Mouse (Mus musculus) hindbrain, embryonic 14.5 days (tissue): ENCODE measurements at regions not wholly inside any gene's neighbourhood (a gene's known extent, or its start where the extent isn't known, plus 50 kb on each side); places are given as distances from the start of the nearest gene placed in this dataset.

ENCODE experiments used
- ATAC-seq: fragments of 200-750 bp; cut with Nextera tagmentation; 2 replicates; pipeline ENCODE4 v1.8.0; 2017; ENCODE audit warnings: moderate number of reproducible peaks, mild to moderate bottlenecking, moderate TSS enrichment, moderate library complexity; ENCODE audit not compliant: low FRiP score
- DNase-seq: peaks from one replicate; pipeline ENCODE4 v3.0.0-alpha.2; 2015; ENCODE audit warnings: low spot score
- H3K27ac ChIP-seq: fragments of 300-500 bp; sonication (generic); 2 replicates; pipeline ENCODE4 v1.5.1; 2014; ENCODE audit warnings: mild to moderate bottlenecking, moderate library complexity
- H3K27me3 ChIP-seq: fragments of 300-500 bp; sonication (generic); 2 replicates; pipeline ENCODE4 v1.6.1; 2014; ENCODE audit warnings: mild to moderate bottlenecking, low read length, mixed read lengths; ENCODE audit not compliant: control insufficient read depth, insufficient read depth
- H3K36me3 ChIP-seq: fragments of 300-500 bp; sonication (generic); replicated peaks from 2 replicates; pipeline ENCODE4 v1.6.1; 2014; ENCODE audit not compliant: control insufficient read depth, insufficient read depth
- H3K4me1 ChIP-seq: fragments of 300-500 bp; sonication (generic); replicated peaks from 2 replicates; pipeline ENCODE4 v1.6.1; 2014; ENCODE audit warnings: antibody characterized with exemption, low read length, mixed read lengths; ENCODE audit not compliant: control insufficient read depth, insufficient read depth
- H3K4me2 ChIP-seq: fragments of 300-500 bp; sonication (generic); replicated peaks from 2 replicates; pipeline ENCODE4 v1.6.1; 2014; ENCODE audit warnings: mild to moderate bottlenecking, moderate library complexity
- H3K4me3 ChIP-seq: fragments of 300-500 bp; sonication (generic); replicated peaks from 2 replicates; pipeline ENCODE4 v1.5.1; 2014; ENCODE audit warnings: mild to moderate bottlenecking, low read length
- H3K9ac ChIP-seq: fragments of 300-500 bp; sonication (generic); 2 replicates; pipeline ENCODE4 v1.6.1; 2014
- H3K9me3 ChIP-seq: fragments of 300-500 bp; sonication (generic); 2 replicates; pipeline ENCODE4 v1.6.1; 2016; ENCODE audit warnings: low read length; ENCODE audit not compliant: control insufficient read depth
- WGBS: fragments of 180-500 bp; shearing (Covaris S2); extraction: QIAGEN DNeasy Blood & Tissue Kit; methylation state at CpG from one replicate; pipeline ENCODE4 v1.1.7; 2014; 5-methylcytosine and 5-hydroxymethylcytosine counted together

DNA sequence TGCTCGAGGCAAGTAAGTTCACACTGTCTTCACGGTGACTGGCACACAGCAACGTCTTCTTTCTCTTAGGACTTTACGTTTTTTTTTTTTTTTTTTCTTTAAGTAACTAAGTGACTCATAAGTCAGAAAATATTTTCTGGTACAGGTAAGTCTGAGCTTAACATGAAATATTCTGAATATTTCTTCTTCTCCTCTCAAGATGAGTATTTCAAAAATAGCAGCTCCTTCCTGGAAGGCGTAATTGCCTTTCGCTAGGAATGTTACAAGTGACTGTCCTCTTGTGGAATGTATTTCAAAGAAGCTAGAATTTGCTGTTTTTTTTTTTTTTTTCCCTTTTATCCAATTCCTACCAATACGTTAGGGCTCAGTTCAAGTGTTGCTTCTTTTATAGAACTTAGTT lies 124.8 kb downstream of the Klf5 start:
- Histone ChIP-seq H3K27ac (no peak overlapping the region), H3K4me1 (no peaks in the 10 kb centered on the region), H3K27me3 (no peaks in the 10 kb centered on the region), H3K9ac (no peak overlapping the region), H3K9me3 (no peaks in the 10 kb centered on the region), H3K4me3 (no peak overlapping the region), H3K36me3 (no peaks in the 10 kb centered on the region), H3K4me2 (no peak overlapping the region)
- DNase-seq (no peak), ATAC-seq (no peak)
- 92% methylated on average over 7 of the region's 7 CpGs for WGBS

DNA sequence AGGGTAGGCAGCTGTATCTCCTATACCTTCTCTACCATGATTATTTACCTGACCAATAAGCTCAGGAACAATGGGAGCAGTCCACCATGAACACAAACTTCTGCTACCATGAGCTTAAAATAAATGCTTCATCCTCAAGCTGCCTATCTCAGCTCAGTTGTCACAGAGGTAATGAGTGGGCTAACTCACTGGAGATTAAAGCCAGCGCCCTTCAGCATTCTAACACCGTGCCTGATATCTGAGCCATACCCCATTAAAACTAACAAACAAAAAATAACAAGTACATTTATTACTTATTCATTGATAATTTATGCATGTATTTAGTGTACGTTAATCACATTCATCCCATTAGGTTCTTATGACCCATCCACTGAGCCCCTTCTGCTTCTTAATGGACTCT lies 128.6 kb downstream of the Klf5 start:
- ATAC-seq (no peak), DNase-seq (no peak)
- H3K27me3 ChIP-seq, result no peaks in the 10 kb centered on the region
- no peaks in the 10 kb centered on the region for H3K36me3 ChIP-seq
- H3K27ac ChIP-seq, result no peak overlapping the region
- H3K9ac ChIP-seq, result no peak overlapping the region
- H3K4me3 ChIP-seq, result no peak overlapping the region
- no peak overlapping the region for H3K4me2 ChIP-seq
- 92% methylated on average over 3 of the region's 3 CpGs for WGBS
- H3K9me3 ChIP-seq, result no peaks in the 10 kb centered on the region
- no peaks in the 10 kb centered on the region for H3K4me1 ChIP-seq

DNA sequence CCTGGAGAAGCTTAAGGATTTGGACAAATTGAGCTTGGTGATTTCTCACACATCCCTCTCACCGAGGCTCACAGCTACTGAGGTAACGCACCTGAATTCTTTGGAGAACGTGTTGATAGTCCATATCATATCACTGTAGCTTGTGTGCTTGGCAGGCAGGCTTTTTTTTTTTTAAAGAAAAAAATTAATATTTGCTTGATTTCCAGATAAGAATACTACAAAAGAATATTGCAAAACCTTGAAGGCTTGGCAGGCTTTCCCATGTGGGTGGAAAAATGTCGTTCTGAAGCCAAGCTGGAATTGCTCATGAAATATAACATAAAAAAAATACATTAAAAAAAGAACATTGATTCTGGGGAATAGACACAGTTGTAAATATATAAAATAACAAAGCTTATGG lies 131.8 kb downstream of the Klf5 start:
- 91% methylated on average over 4 of the region's 4 CpGs for WGBS
- no peak for DNase-seq
- ATAC-seq, result no peak
- Histone ChIP-seq H3K4me1 (no peaks in the 10 kb centered on the region), H3K9ac (no peak overlapping the region), H3K9me3 (no peaks in the 10 kb centered on the region), H3K4me3 (no peak overlapping the region), H3K4me2 (no peak overlapping the region), H3K27me3 (no peaks in the 10 kb centered on the region), H3K36me3 (no peaks in the 10 kb centered on the region), H3K27ac (no peak overlapping the region)

DNA sequence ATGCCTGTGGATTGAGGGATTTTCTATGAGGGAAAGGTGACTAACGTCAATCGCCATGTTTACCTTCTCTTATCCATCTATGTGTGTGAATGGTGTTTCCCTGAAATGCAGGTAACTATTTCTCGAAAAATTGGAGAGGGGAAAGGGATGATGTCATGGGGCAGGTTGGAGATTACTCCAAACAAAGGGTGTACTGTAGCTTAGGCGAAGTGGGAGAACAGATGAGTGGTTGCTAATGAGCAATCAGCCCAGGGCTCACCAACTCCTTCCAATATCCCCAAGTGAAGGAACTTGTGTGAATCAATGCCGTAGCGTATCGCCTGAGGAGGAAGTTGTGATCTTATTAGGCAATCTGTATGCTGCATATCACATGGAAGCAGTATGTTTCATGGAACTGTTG lies 133.2 kb downstream of the Klf5 start:
- DNase-seq, result no peak
- Histone ChIP-seq H3K9me3 (no peaks in the 10 kb centered on the region), H3K4me1 (no peaks in the 10 kb centered on the region), H3K36me3 (no peaks in the 10 kb centered on the region), H3K27me3 (no peaks in the 10 kb centered on the region), H3K4me3 (no peak overlapping the region), H3K9ac (no peak overlapping the region), H3K27ac (no peak overlapping the region), H3K4me2 (no peak overlapping the region)
- 93% methylated on average over 7 of the region's 7 CpGs for WGBS
- ATAC-seq, result no peak

DNA sequence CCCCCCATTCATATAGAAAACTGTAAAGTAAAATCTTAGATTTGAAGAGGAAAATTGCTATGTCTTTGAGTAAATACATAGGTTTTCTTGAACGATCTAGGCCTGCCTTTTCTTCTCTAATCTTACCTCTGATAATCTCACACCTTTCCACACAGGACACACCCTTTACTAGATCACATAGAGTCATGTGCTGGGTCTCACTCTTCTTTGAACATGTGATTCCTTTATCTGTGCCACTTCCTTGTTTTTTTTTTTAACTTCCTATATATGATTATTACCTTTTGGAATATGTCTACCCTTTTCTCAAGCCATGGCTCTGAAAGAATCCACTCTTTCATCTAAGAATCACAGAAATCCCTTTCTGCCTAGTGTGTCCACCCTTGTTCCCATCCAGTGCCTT lies 136.2 kb downstream of the Klf5 start:
- Histone ChIP-seq H3K4me2 (no peak overlapping the region), H3K9ac (no peak overlapping the region), H3K27ac (no peak overlapping the region), H3K36me3 (no peaks in the 10 kb centered on the region), H3K9me3 (no peaks in the 10 kb centered on the region), H3K4me3 (no peak overlapping the region), H3K4me1 (no peaks in the 10 kb centered on the region), H3K27me3 (no peaks in the 10 kb centered on the region)
- no peak for DNase-seq
- ATAC-seq, result no peak
- WGBS, result 92% methylated on average over 1 of the region's 1 CpGs

DNA sequence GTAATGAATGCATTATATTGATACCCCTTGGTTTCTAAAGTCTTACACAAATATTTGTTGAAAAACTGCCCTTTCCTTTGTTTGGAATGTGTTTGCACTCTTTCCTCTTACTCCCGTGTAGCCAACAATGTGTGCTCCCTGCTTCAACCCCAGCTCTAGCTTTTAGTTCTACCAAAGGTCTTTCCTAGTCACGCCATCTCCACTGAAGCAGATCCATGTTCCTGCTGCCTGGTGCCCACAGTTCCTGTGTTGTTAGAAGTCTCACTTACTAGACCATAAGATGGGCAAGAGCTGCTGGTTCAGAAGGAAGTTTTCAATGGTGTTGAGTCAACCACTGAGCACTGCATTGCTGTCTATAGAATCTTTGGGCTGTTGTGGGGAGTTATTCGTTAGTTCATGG lies 137.0 kb downstream of the Klf5 start:
- H3K4me3 ChIP-seq, result no peak overlapping the region
- no peaks in the 10 kb centered on the region for H3K4me1 ChIP-seq
- H3K27ac ChIP-seq, result no peak overlapping the region
- ATAC-seq, result no peak
- DNase-seq, result no peak
- no peak overlapping the region for H3K4me2 ChIP-seq
- H3K9me3 ChIP-seq, result no peaks in the 10 kb centered on the region
- WGBS, result 84% methylated on average over 3 of the region's 3 CpGs
- no peak overlapping the region for H3K9ac ChIP-seq
- no peaks in the 10 kb centered on the region for H3K27me3 ChIP-seq
- H3K36me3 ChIP-seq, result no peaks in the 10 kb centered on the region

DNA sequence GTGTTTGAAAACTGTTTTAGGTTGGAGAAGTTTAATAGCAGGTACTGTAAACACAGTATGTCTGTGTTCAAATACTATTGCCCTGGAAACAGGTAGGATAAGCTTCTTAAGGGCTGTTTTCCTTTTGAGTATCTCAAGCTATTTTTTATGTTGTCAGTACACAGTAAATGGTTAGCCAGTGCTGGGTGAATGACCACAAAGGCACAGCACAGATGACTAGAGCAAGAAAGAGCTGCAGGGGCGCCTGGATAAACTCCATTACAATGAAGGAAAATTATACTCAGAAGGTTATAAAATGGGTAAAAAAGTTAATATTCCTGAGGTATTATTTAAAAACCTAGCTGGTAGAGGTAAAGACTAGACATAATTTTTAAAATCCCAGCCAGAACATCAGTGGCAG lies 137.6 kb downstream of the Klf5 start:
- H3K9me3 ChIP-seq, result no peaks in the 10 kb centered on the region
- ATAC-seq, result no peak
- no peaks in the 10 kb centered on the region for H3K36me3 ChIP-seq
- no peak overlapping the region for H3K4me3 ChIP-seq
- WGBS, result 78% methylated on average over 1 of the region's 1 CpGs
- no peak for DNase-seq
- no peaks in the 10 kb centered on the region for H3K4me1 ChIP-seq
- no peak overlapping the region for H3K27ac ChIP-seq
- no peak overlapping the region for H3K9ac ChIP-seq
- H3K4me2 ChIP-seq, result no peak overlapping the region
- no peaks in the 10 kb centered on the region for H3K27me3 ChIP-seq

DNA sequence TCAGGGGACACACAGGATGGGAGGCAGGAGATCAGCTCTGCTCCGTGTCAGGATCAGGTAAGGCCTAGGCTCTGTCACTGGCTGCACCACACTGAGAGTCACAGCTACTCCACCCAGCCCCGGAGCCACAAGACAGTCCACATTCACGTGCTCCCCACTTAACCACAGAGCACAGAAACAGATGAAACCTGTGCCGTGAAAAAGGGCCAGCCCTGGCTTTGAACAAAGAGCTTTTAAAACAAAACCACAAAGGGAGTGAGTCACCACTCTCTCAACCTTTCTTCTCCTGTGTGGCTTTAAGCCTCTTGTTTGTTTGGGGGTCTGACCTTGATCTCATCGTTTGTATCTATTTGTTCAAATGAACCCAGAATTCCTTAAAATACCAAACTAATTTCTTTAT lies 150.6 kb downstream of the Klf5 start:
- 63% methylated on average over 5 of the region's 5 CpGs for WGBS
- no peak for ATAC-seq
- H3K4me3 ChIP-seq, result no peak overlapping the region
- no peaks in the 10 kb centered on the region for H3K36me3 ChIP-seq
- H3K9me3 ChIP-seq, result no peaks in the 10 kb centered on the region
- H3K4me2 ChIP-seq, result no peak overlapping the region
- H3K27me3 ChIP-seq, result no peaks in the 10 kb centered on the region
- H3K27ac ChIP-seq, result no peak overlapping the region
- DNase-seq, result no peak
- no peaks in the 10 kb centered on the region for H3K4me1 ChIP-seq
- H3K9ac ChIP-seq, result no peak overlapping the region

DNA sequence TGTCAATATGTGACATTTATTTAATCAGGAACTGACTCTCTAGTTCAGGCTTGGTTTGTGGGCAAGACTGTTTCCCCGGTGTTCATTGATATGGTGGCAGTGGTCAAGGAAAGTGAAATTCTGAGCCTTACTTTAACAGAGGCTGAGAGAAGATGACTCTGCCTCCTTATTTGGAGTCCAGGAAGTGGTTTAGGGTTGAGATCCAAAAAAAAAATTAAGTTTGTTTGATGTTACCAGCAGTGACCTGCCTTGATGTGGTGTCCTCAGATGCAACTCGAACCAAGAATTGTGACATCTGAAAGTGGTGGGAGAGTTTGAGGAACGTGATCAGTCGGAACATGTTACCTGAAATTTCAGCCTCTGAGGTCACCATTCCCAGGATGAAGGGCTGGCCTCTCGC lies 151.4 kb downstream of the Klf5 start:
- DNase-seq (no peak), ATAC-seq (no peak)
- no peaks in the 10 kb centered on the region for H3K36me3 ChIP-seq
- H3K4me1 ChIP-seq, result no peaks in the 10 kb centered on the region
- 95% methylated on average over 5 of the region's 5 CpGs for WGBS
- no peak overlapping the region for H3K9ac ChIP-seq
- no peak overlapping the region for H3K4me3 ChIP-seq
- no peak overlapping the region for H3K4me2 ChIP-seq
- H3K27me3 ChIP-seq, result no peaks in the 10 kb centered on the region
- H3K9me3 ChIP-seq, result no peaks in the 10 kb centered on the region
- H3K27ac ChIP-seq, result no peak overlapping the region

DNA sequence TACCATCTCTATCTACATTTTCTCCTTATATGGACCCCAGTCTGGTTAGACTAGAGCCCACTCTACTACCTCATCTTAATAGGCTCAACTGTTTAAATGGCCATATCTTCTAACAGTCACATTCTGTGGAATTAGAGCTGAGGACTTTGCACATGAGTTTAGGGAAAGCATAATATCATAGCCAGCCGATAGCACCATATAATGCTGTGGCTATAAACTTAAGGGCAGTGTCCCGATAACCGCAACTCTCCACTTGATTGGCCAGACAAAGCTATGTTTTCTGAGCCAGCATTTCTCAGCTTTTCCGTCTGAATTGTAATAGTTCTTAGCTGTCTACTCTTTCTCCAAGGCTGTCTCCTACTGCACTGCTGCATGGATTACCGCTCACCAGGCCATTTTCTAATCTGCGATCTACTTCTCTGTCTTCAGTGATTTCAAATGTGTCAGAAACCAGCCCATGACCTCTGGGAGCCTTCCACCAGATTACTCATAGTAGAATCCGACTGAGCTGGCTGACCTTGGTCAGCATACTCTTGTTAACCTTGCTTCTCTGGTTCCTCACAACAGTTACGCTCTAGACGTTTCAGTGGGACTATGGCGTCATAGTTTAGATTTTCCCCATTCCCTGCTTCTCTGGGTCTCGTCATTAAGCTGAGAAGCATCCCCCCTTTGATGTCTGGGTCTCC lies 152.8 kb downstream of the Klf5 start:
- H3K9me3 ChIP-seq, result no peaks in the 10 kb centered on the region
- 93% methylated on average over 11 of the region's 11 CpGs for WGBS
- H3K4me1 ChIP-seq, result no peaks in the 10 kb centered on the region
- ATAC-seq (no peak), DNase-seq (no peak)
- H3K27me3 ChIP-seq, result no peaks in the 10 kb centered on the region
- no peak overlapping the region for H3K4me3 ChIP-seq
- no peak overlapping the region for H3K4me2 ChIP-seq
- no peak overlapping the region for H3K9ac ChIP-seq
- no peak overlapping the region for H3K27ac ChIP-seq
- no peaks in the 10 kb centered on the region for H3K36me3 ChIP-seq
